Mouse (Mus musculus) intestine, embryonic 15.5 days (tissue): ENCODE data around the gene Ttc21a. TPM values are rescaled to one million over a fixed set of nuclear protein-coding genes. Genes with fewer than 3 reads are reported as not detected.

Experiments
- ATAC-seq: fragments of 200-750 bp; cut with Nextera tagmentation; 2 replicates; pipeline ENCODE4 v1.8.0; 2017; ENCODE audit warnings: moderate TSS enrichment, moderate library complexity
- H3K27ac ChIP-seq: fragments of 300-500 bp; sonication (generic); 2 replicates; pipeline ENCODE4 v1.5.1; 2015; ENCODE audit warnings: mild to moderate bottlenecking, inconsistent platforms
- H3K27me3 ChIP-seq: fragments of 300-500 bp; sonication (generic); replicated peaks from 2 replicates; pipeline ENCODE4 v1.6.1; 2015; ENCODE audit warnings: inconsistent platforms
- H3K36me3 ChIP-seq: fragments of 300-500 bp; sonication (generic); 2 replicates; pipeline ENCODE4 v1.6.1; 2015; ENCODE audit warnings: inconsistent platforms
- H3K4me1 ChIP-seq: fragments of 300-500 bp; sonication (generic); replicated peaks from 2 replicates; pipeline ENCODE4 v1.6.1; 2015; ENCODE audit warnings: inconsistent platforms
- H3K4me2 ChIP-seq: fragments of 300-500 bp; sonication (generic); replicated peaks from 2 replicates; pipeline ENCODE4 v1.6.1; 2015; ENCODE audit warnings: mild to moderate bottlenecking, inconsistent platforms
- H3K4me3 ChIP-seq: fragments of 300-500 bp; sonication (generic); replicated peaks from 2 replicates; pipeline ENCODE4 v1.5.1; 2015; ENCODE audit warnings: inconsistent platforms
- H3K9ac ChIP-seq: fragments of 300-500 bp; sonication (generic); 2 replicates; pipeline ENCODE4 v1.6.1; 2015; ENCODE audit warnings: inconsistent platforms
- H3K9me3 ChIP-seq: fragments of 300-500 bp; sonication (generic); 2 replicates; pipeline ENCODE4 v1.6.1; 2016; ENCODE audit warnings: inconsistent platforms
- WGBS: fragments of 180-500 bp; shearing (Covaris S2); methylation state at CpG from one replicate; pipeline ENCODE4 v1.1.7; 2015; 5-methylcytosine and 5-hydroxymethylcytosine counted together
- polyA plus RNA-seq: library from polyadenylated mRNA; unstranded; fragments of >200 nt; fragmentation: Nextera tagmentation; extraction: Ambion mirVana; gene quantifications from 2 replicates; pipeline ENCODE4 v1.2.1, GENCODE M21; 2015

Ttc21a gene
- polyA plus RNA-seq: 0.11 TPM in 2 replicates

- WGBS: 2% methylated on average over 40 of the region's 40 CpGs
- H3K27me3 ChIP-seq: no peaks in the 10 kb centered on the region
- H3K4me3 ChIP-seq: peak within 1 kb of the TSS; percentile 71
- peak; percentile 95 for ATAC-seq
- H3K9ac ChIP-seq: peak within 1 kb of the TSS; percentile 75
- peak within 1 kb of the TSS; percentile 74 for H3K4me2 ChIP-seq
- H3K4me1 ChIP-seq: peaks cover 23% of the 10 kb centered on the region
- H3K36me3 ChIP-seq: no peaks in the 10 kb centered on the region
- H3K9me3 ChIP-seq: no peaks in the 10 kb centered on the region
- peak within 1 kb of the TSS; percentile 78 for H3K27ac ChIP-seq
Observed at GRCm38 (mm10) chr9:119937005-119937773, at the start of gene Ttc21a, which contains the start of gene Gorasp1. Gene Ttc21a, plus strand, starts transcription at chr9:119937606. Gene Gorasp1, minus strand, starts transcription at chr9:119937565.

GRCm38 (mm10) chr9:119888843-119889246 is 48.6 kb upstream of the Ttc21a start:
- H3K9ac ChIP-seq: no peak overlapping the region
- H3K9me3 ChIP-seq: no peaks in the 10 kb centered on the region
- no peak for ATAC-seq
- H3K27me3 ChIP-seq: no peaks in the 10 kb centered on the region
- no peak overlapping the region for H3K4me3 ChIP-seq
- WGBS: 57% methylated on average over 2 of the region's 2 CpGs
- no peaks in the 10 kb centered on the region for H3K36me3 ChIP-seq
- no peak overlapping the region for H3K27ac ChIP-seq
- no peak overlapping the region for H3K4me2 ChIP-seq
- H3K4me1 ChIP-seq: no peaks in the 10 kb centered on the region

- no peak overlapping the region for H3K27ac ChIP-seq
- no peak overlapping the region for H3K4me3 ChIP-seq
Observed at GRCm38 (mm10) chr9:119889446-119889845, 48.0 kb upstream of the Ttc21a start.

GRCm38 (mm10) chr9:119890692-119891091 is 46.7 kb upstream of the Ttc21a start:
- H3K36me3 ChIP-seq: no peaks in the 10 kb centered on the region
- no peak for ATAC-seq
- no peak overlapping the region for H3K4me2 ChIP-seq
- no peak overlapping the region for H3K4me3 ChIP-seq
- WGBS: 44% methylated on average over 2 of the region's 2 CpGs
- 0 out of 2 replicates have a peak, but pooled peaks cover 7% of the 10 kb centered on the region for H3K4me1 ChIP-seq
- H3K27me3 ChIP-seq: no peaks in the 10 kb centered on the region
- H3K9ac ChIP-seq: no peak overlapping the region
- H3K9me3 ChIP-seq: no peaks in the 10 kb centered on the region
- H3K27ac ChIP-seq: no peak overlapping the region

More at GRCm38 (mm10) chr9:119889446-119889845, 48.0 kb upstream of the Ttc21a start:
- Histone ChIP-seq H3K9me3 (no peaks in the 10 kb centered on the region), H3K36me3 (no peaks in the 10 kb centered on the region), H3K4me2 (no peak overlapping the region), H3K9ac (no peak overlapping the region), H3K27me3 (no peaks in the 10 kb centered on the region), H3K4me1 (0 out of 2 replicates have a peak, but pooled peaks cover 3% of the 10 kb centered on the region)
- ATAC-seq: no peak
- 89% methylated on average over 9 of the region's 9 CpGs for WGBS

GRCm38 (mm10) chr9:119893881-119894280 is 43.5 kb upstream of the Ttc21a start:
- Histone ChIP-seq H3K27me3 (no peaks in the 10 kb centered on the region), H3K4me2 (peak overlapping the region; percentile 74; the same call in 1 of the 2 replicates), H3K27ac (no peak overlapping the region), H3K9me3 (no peaks in the 10 kb centered on the region), H3K4me1 (peaks cover 14% of the 10 kb centered on the region), H3K36me3 (no peaks in the 10 kb centered on the region), H3K9ac (no peak overlapping the region), H3K4me3 (no peak overlapping the region)
- ATAC-seq: no peak
- WGBS: 89% methylated on average over 5 of the region's 5 CpGs

- peak; percentile 99 for ATAC-seq
- H3K4me1 ChIP-seq: peaks cover 14% of the 10 kb centered on the region
Observed at GRCm38 (mm10) chr9:119894339-119895009, 42.9 kb upstream of the Ttc21a start, which contains the start of gene Wdr48. Gene Wdr48, plus strand, starts transcription at chr9:119894878.

GRCm38 (mm10) chr9:119895040-119895721 is 42.2 kb upstream of the Ttc21a start:
- Histone ChIP-seq H3K4me3 (peak overlapping the region; percentile 86), H3K9me3 (no peaks in the 10 kb centered on the region), H3K9ac (peak overlapping the region; percentile 84), H3K4me2 (peak overlapping the region; percentile 84), H3K36me3 (no peaks in the 10 kb centered on the region), H3K4me1 (peaks cover 14% of the 10 kb centered on the region), H3K27me3 (no peaks in the 10 kb centered on the region), H3K27ac (peak overlapping the region; percentile 67)
- under 1% methylated on average over 51 of the region's 71 CpGs for WGBS
- ATAC-seq: peak; percentile 87

More at GRCm38 (mm10) chr9:119894339-119895009, 42.9 kb upstream of the Ttc21a start, which contains the start of gene Wdr48:
- H3K36me3 ChIP-seq: no peaks in the 10 kb centered on the region
- peak within 1 kb of the TSS; percentile 73 for H3K27ac ChIP-seq
- 3% methylated on average over 34 of the region's 34 CpGs for WGBS
- no peaks in the 10 kb centered on the region for H3K9me3 ChIP-seq
- peak within 1 kb of the TSS; percentile 86 for H3K4me3 ChIP-seq
- no peaks in the 10 kb centered on the region for H3K27me3 ChIP-seq
- peak within 1 kb of the TSS; percentile 84 for H3K9ac ChIP-seq
- peak within 1 kb of the TSS; percentile 84 for H3K4me2 ChIP-seq

GRCm38 (mm10) chr9:119899446-119899845 is 38.0 kb upstream of the Ttc21a start:
- no peaks in the 10 kb centered on the region for H3K27me3 ChIP-seq
- no peak overlapping the region for H3K27ac ChIP-seq
- H3K9me3 ChIP-seq: no peaks in the 10 kb centered on the region
- no peak overlapping the region for H3K4me3 ChIP-seq
- no peak overlapping the region for H3K9ac ChIP-seq
- ATAC-seq: no peak
- H3K36me3 ChIP-seq: peaks cover 4% of the 10 kb centered on the region; the same call in 1 of the 2 replicates
- 91% methylated on average over 2 of the region's 2 CpGs for WGBS
- H3K4me1 ChIP-seq: peaks cover 10% of the 10 kb centered on the region
- H3K4me2 ChIP-seq: no peak overlapping the region

- Histone ChIP-seq H3K4me1 (no peaks in the 10 kb centered on the region), H3K9ac (no peak overlapping the region), H3K9me3 (no peaks in the 10 kb centered on the region), H3K4me3 (no peak overlapping the region), H3K36me3 (peaks cover 19% of the 10 kb centered on the region), H3K4me2 (no peak overlapping the region), H3K27ac (no peak overlapping the region), H3K27me3 (no peaks in the 10 kb centered on the region)
- 82% methylated on average over 12 of the region's 12 CpGs for WGBS
- no peak for ATAC-seq
Observed at GRCm38 (mm10) chr9:119902410-119903151, 34.8 kb upstream of the Ttc21a start.

- no peak overlapping the region for H3K27ac ChIP-seq
- 97% methylated on average over 3 of the region's 3 CpGs for WGBS
- peaks cover 47% of the 10 kb centered on the region for H3K36me3 ChIP-seq
- no peak overlapping the region for H3K4me2 ChIP-seq
- no peak overlapping the region for H3K4me3 ChIP-seq
- no peaks in the 10 kb centered on the region for H3K27me3 ChIP-seq
- H3K9me3 ChIP-seq: no peaks in the 10 kb centered on the region
- ATAC-seq: no peak
- no peaks in the 10 kb centered on the region for H3K4me1 ChIP-seq
- no peak overlapping the region for H3K9ac ChIP-seq
Observed at GRCm38 (mm10) chr9:119908708-119909107, 28.7 kb upstream of the Ttc21a start.

GRCm38 (mm10) chr9:119909931-119910330 is 27.5 kb upstream of the Ttc21a start:
- Histone ChIP-seq H3K27me3 (no peaks in the 10 kb centered on the region), H3K9me3 (no peaks in the 10 kb centered on the region), H3K4me1 (no peaks in the 10 kb centered on the region), H3K27ac (no peak overlapping the region), H3K4me2 (no peak overlapping the region), H3K4me3 (no peak overlapping the region), H3K9ac (no peak overlapping the region), H3K36me3 (peaks cover 49% of the 10 kb centered on the region)
- ATAC-seq: no peak
- 91% methylated on average over 3 of the region's 3 CpGs for WGBS
